Mouse (Mus musculus): ENCODE measurements around the gene Ralgds.

GRCm38 (mm10) chr2:28524406-28524805 lies 11.5 kb downstream of the Ralgds start:
- TF ChIP-seq CTCF (IDR thresholded peaks at IDR 0.05; ENCODE audit: low read depth), result no peak
- TF ChIP-seq EP300 (IDR thresholded peaks at IDR 0.05; ENCODE audit: low read depth), result no peak
